ENCODE assay signal across 18 mouse cellular contexts in genomic region chr6:96544832-96545231, GRCm38 (mm10).
DNase-seq lines count a peak whose midpoint lies in the region; ATAC-seq and TF ChIP-seq lines count a peak whose summit lies in the region.
"Had no signal": no experiment of that assay in that cellular context is flagged by ENCODE, and none has a peak within 500 bp of the region (broad histone marks: within the 10 kb centered on the region; RNA-seq: fewer than 3 reads in every experiment).

No protein-coding gene starts in this region.

- peak; percentile 22 for DNase-seq in midbrain, postnatal 0 days (ENCODE audit: low spot score)
- DNase-seq in embryo, embryonic 9.5 days (ENCODE audit: extremely low spot score) = peak; percentile 6
- no peak for DNase-seq in urinary bladder, adult 2 months (ENCODE audit: low spot score)
- no peak for DNase-seq in natural killer cell, adult 2 months (ENCODE audit: low spot score in 2 of 2)
- no peak for DNase-seq in layer of hippocampus, adult 2 months (ENCODE audit: low spot score in 2 of 2)
- DNase-seq: adrenal gland, postnatal 25 days; cerebellum, adult 8-10 months; kidney, postnatal 10 days; liver, postnatal 0 days; lung, postnatal 14 days; thymus, postnatal 36 days had no signal

- no peak overlapping the region for H3K9ac ChIP-seq in midbrain, postnatal 0 days (replicated peaks; ENCODE audit: low read length, poor library complexity, severe bottlenecking)
- no peak overlapping the region for H3K9ac ChIP-seq in midbrain, embryonic 15.5 days
- no peak overlapping the region for H3K9ac ChIP-seq in forebrain, embryonic 16.5 days (replicated peaks; ENCODE audit: low read depth, low read length)
- no peak overlapping the region for H3K9ac ChIP-seq in neural tube, embryonic 14.5 days (replicated peaks; ENCODE audit: low read depth, low read length)
- H3K9ac ChIP-seq: heart, embryonic 12.5 days; limb, embryonic 15.5 days; liver, postnatal 0 days had no signal

- no peak for ATAC-seq in midbrain, postnatal 0 days (ENCODE audit: low FRiP score)
- ATAC-seq in midbrain, embryonic 15.5 days (replicated peaks) = no peak
- peak; percentile 28; the same call in 1 of the 2 replicates for ATAC-seq in forebrain, embryonic 16.5 days
- ATAC-seq in neural tube, embryonic 14.5 days (ENCODE audit: low read depth) = peak; percentile 77; the same call in 1 of the 2 replicates
- ATAC-seq: activated CD4-positive, CD25-positive, alpha-beta regulatory T cell, adult 4 months; liver, postnatal 0 days; Patski had no signal

- H3K4me1 ChIP-seq in midbrain, postnatal 0 days (ENCODE audit: insufficient read depth, low read length) = no peaks in the 10 kb centered on the region
- H3K4me1 ChIP-seq in midbrain, embryonic 15.5 days = no peaks in the 10 kb centered on the region; the same call in 1 of the 2 replicates
- H3K4me1 ChIP-seq in forebrain, embryonic 16.5 days (replicated peaks; ENCODE audit: control insufficient read depth, insufficient read depth, low read length) = peaks cover 7% of the 10 kb centered on the region
- H3K4me1 ChIP-seq in neural tube, embryonic 14.5 days (ENCODE audit: control insufficient read depth, insufficient read depth, low read length) = 0 out of 2 replicates have a peak, but pooled peaks cover 3% of the 10 kb centered on the region
- H3K4me1 ChIP-seq: heart, embryonic 12.5 days; limb, embryonic 15.5 days had no signal

- WGBS in midbrain, postnatal 0 days = 31% methylated on average over 3 of the region's 3 CpGs
- WGBS in midbrain, embryonic 15.5 days = 39% methylated on average over 3 of the region's 3 CpGs
- WGBS in forebrain, embryonic 16.5 days = 8% methylated on average over 3 of the region's 3 CpGs
- WGBS in neural tube, embryonic 14.5 days = 16% methylated on average over 3 of the region's 3 CpGs

- TF ChIP-seq CTCF in midbrain, postnatal 0 days (IDR thresholded peaks at IDR 0.05) = no peak
- TF ChIP-seq CTCF in layer of hippocampus, adult 2 months (conservative IDR thresholded peaks at IDR 0.05) = no peak

- no peaks in the 10 kb centered on the region for H3K36me3 ChIP-seq in midbrain, postnatal 0 days (ENCODE audit: insufficient read depth, low read length)
- H3K36me3 ChIP-seq in midbrain, embryonic 15.5 days (replicated peaks) = no peaks in the 10 kb centered on the region
- H3K36me3 ChIP-seq in forebrain, embryonic 16.5 days (ENCODE audit: control insufficient read depth, insufficient read depth) = no peaks in the 10 kb centered on the region
- H3K36me3 ChIP-seq in neural tube, embryonic 14.5 days (ENCODE audit: control insufficient read depth, insufficient read depth, low read length) = no peaks in the 10 kb centered on the region
- H3K36me3 ChIP-seq: heart, embryonic 12.5 days; limb, embryonic 15.5 days had no signal

- H3K27me3 ChIP-seq in midbrain, postnatal 0 days (ENCODE audit: insufficient read depth, low read length) = no peaks in the 10 kb centered on the region
- no peaks in the 10 kb centered on the region for H3K27me3 ChIP-seq in midbrain, embryonic 15.5 days (replicated peaks)
- no peaks in the 10 kb centered on the region for H3K27me3 ChIP-seq in forebrain, embryonic 16.5 days (replicated peaks; ENCODE audit: control insufficient read depth, insufficient read depth, low read length)
- H3K27me3 ChIP-seq in neural tube, embryonic 14.5 days (ENCODE audit: control insufficient read depth, insufficient read depth, low read length) = no peaks in the 10 kb centered on the region
- H3K27me3 ChIP-seq: heart, embryonic 12.5 days; limb, embryonic 15.5 days had no signal

- no peak overlapping the region for H3K4me3 ChIP-seq in midbrain, postnatal 0 days (ENCODE audit: low read depth, low read length)
- no peak overlapping the region for H3K4me3 ChIP-seq in midbrain, embryonic 15.5 days
- no peak overlapping the region for H3K4me3 ChIP-seq in forebrain, embryonic 16.5 days (replicated peaks; ENCODE audit: low read length)
- H3K4me3 ChIP-seq in neural tube, embryonic 14.5 days (ENCODE audit: low read depth, low read length) = no peak overlapping the region
- H3K4me3 ChIP-seq in layer of hippocampus, adult 2 months = no peak overlapping the region
- H3K4me3 ChIP-seq: heart, embryonic 12.5 days; limb, embryonic 15.5 days had no signal

- no peaks in the 10 kb centered on the region for H3K9me3 ChIP-seq in midbrain, postnatal 0 days (ENCODE audit: low read length)
- no peaks in the 10 kb centered on the region for H3K9me3 ChIP-seq in midbrain, embryonic 15.5 days
- no peaks in the 10 kb centered on the region for H3K9me3 ChIP-seq in forebrain, embryonic 16.5 days (ENCODE audit: control insufficient read depth, low read length)
- H3K9me3 ChIP-seq in neural tube, embryonic 14.5 days (ENCODE audit: control insufficient read depth, low read length) = no peaks in the 10 kb centered on the region
- H3K9me3 ChIP-seq: heart, embryonic 12.5 days; limb, embryonic 15.5 days had no signal

- no peak overlapping the region for H3K4me2 ChIP-seq in midbrain, postnatal 0 days (ENCODE audit: low read depth, low read length, poor library complexity, severe bottlenecking)
- no peak overlapping the region for H3K4me2 ChIP-seq in midbrain, embryonic 15.5 days
- H3K4me2 ChIP-seq in forebrain, embryonic 16.5 days (ENCODE audit: low read length) = no peak overlapping the region
- no peak overlapping the region for H3K4me2 ChIP-seq in neural tube, embryonic 14.5 days (ENCODE audit: low read depth, low read length)
- H3K4me2 ChIP-seq: heart, embryonic 12.5 days; limb, embryonic 15.5 days had no signal

- H3K27ac ChIP-seq in midbrain, postnatal 0 days (ENCODE audit: low read depth, low read length) = no peak overlapping the region
- H3K27ac ChIP-seq in midbrain, embryonic 15.5 days = no peak overlapping the region
- no peak overlapping the region for H3K27ac ChIP-seq in forebrain, embryonic 16.5 days (ENCODE audit: low read length)
- H3K27ac ChIP-seq in neural tube, embryonic 14.5 days (ENCODE audit: low read depth, low read length) = no peak overlapping the region
- H3K27ac ChIP-seq in layer of hippocampus, adult 2 months = no peak overlapping the region
- H3K27ac ChIP-seq: limb, embryonic 15.5 days had no signal

Comparison
In these comparisons a context has a peak if more than half of its experiments do, and no peak if none do; other contexts are left out.
1. ATAC-seq: peak in forebrain, embryonic 16.5 days (single experiment) and neural tube, embryonic 14.5 days (single experiment); none in midbrain, postnatal 0 days (single experiment) and midbrain, embryonic 15.5 days (single experiment).
2. DNase-seq: peak in midbrain, postnatal 0 days (single experiment) and embryo, embryonic 9.5 days (single experiment); none in urinary bladder, adult 2 months (single experiment), natural killer cell, adult 2 months (0 of 2) and layer of hippocampus, adult 2 months (0 of 2).